Mouse (Mus musculus): ENCODE results near the gene Slc35e1. TPM values are rescaled to one million over a fixed set of nuclear protein-coding genes. Genes with fewer than 3 reads are reported as not detected.

Gene Slc35e1
- polyA plus RNA-seq, 1 experiment from 2014 or later, result 5.7 TPM

GRCm38 (mm10) chr8:72438248-72439015 lies 54.0 kb downstream of the Slc35e1 start:
- 63% methylated on average over 8 of the region's 8 CpGs for WGBS
- Histone ChIP-seq H3K27ac (ENCODE audit: low read depth, low read length) (no peak overlapping the region), H3K36me3 (ENCODE audit: control insufficient read depth, insufficient read depth, low read length) (no peaks in the 10 kb centered on the region), H3K4me1 (ENCODE audit: control insufficient read depth, insufficient read depth, low read depth, low read length) (no peaks in the 10 kb centered on the region), H3K4me3 (ENCODE audit: low read length) (no peak overlapping the region), H3K27me3 (replicated peaks; ENCODE audit: control insufficient read depth, insufficient read depth, low read length) (no peaks in the 10 kb centered on the region), H3K9me3 (ENCODE audit: control insufficient read depth, low read length) (no peaks in the 10 kb centered on the region), H3K9ac (ENCODE audit: low read depth, low read length) (no peak overlapping the region), H3K4me2 (ENCODE audit: low read length) (no peak overlapping the region)
- ATAC-seq, result no peak

GRCm38 (mm10) chr8:72434952-72435351 lies 57.5 kb downstream of the Slc35e1 start:
- ATAC-seq, result no peak
- Histone ChIP-seq H3K4me2 (ENCODE audit: low read length) (no peak overlapping the region), H3K4me3 (ENCODE audit: low read length) (no peak overlapping the region), H3K9ac (ENCODE audit: low read depth, low read length) (no peak overlapping the region), H3K27me3 (replicated peaks; ENCODE audit: control insufficient read depth, insufficient read depth, low read length) (no peaks in the 10 kb centered on the region), H3K27ac (ENCODE audit: low read depth, low read length) (no peak overlapping the region), H3K9me3 (ENCODE audit: control insufficient read depth, low read length) (no peaks in the 10 kb centered on the region), H3K4me1 (ENCODE audit: control insufficient read depth, insufficient read depth, low read depth, low read length) (no peaks in the 10 kb centered on the region), H3K36me3 (ENCODE audit: control insufficient read depth, insufficient read depth, low read length) (no peaks in the 10 kb centered on the region)
- WGBS, result 42% methylated on average over 2 of the region's 2 CpGs

Small RNAs within 50 kb of the gene (microRNA-seq; reads per million reads assigned to microRNA genes)
- gene Gm28019 (not detected), gene Mir7068 (2.1 reads per million, percentile 2 among the genes with 10 or more reads in this experiment)

Other genes with a start within 250 kb of the Slc35e1 start
- 10.1 and 14.5 TPM in 2 replicates for gene Gm10282, start 187.4 kb downstream of the Slc35e1 start, polyA plus RNA-seq (2015; fragmentation: Nextera tagmentation; extraction: Ambion mirVana)
- gene Klf2, start 173.6 kb downstream of the Slc35e1 start, polyA plus RNA-seq (2015; fragmentation: Nextera tagmentation; extraction: Ambion mirVana), result 5.1 and 5.4 TPM in 2 replicates
- 51.9 and 58.4 TPM in 2 replicates for gene Eps15l1, start 71.2 kb downstream of the Slc35e1 start, polyA plus RNA-seq (2015; fragmentation: Nextera tagmentation; extraction: Ambion mirVana)
- gene Calr3, start 48.7 kb downstream of the Slc35e1 start, polyA plus RNA-seq (2015; fragmentation: Nextera tagmentation; extraction: Ambion mirVana), result 1.2 and 1.4 TPM in 2 replicates
- 16.0 and 16.4 TPM in 2 replicates for gene 1700030K09Rik, start 48.7 kb downstream of the Slc35e1 start, polyA plus RNA-seq (2015; fragmentation: Nextera tagmentation; extraction: Ambion mirVana)
- gene Cherp, start 17.4 kb downstream of the Slc35e1 start, polyA plus RNA-seq (2015; fragmentation: Nextera tagmentation; extraction: Ambion mirVana), result 40.0 and 62.2 TPM in 2 replicates
- 15.5 and 17.3 TPM in 2 replicates for gene Med26, start 55.7 kb upstream of the Slc35e1 start, polyA plus RNA-seq (2015; fragmentation: Nextera tagmentation; extraction: Ambion mirVana)
- 123 and 127 TPM in 2 replicates for gene Smim7, start 78.5 kb upstream of the Slc35e1 start, polyA plus RNA-seq (2015; fragmentation: Nextera tagmentation; extraction: Ambion mirVana)
- 41.8 and 42.9 TPM in 2 replicates for gene Tmem38a, start 79.4 kb upstream of the Slc35e1 start, polyA plus RNA-seq (2015; fragmentation: Nextera tagmentation; extraction: Ambion mirVana)
- gene Nwd1, start 154.1 kb upstream of the Slc35e1 start, polyA plus RNA-seq (2015; fragmentation: Nextera tagmentation; extraction: Ambion mirVana), result 3.5 and 3.6 TPM in 2 replicates
- 176 and 177 TPM in 2 replicates for gene Sin3b, start 230.7 kb upstream of the Slc35e1 start, polyA plus RNA-seq (2015; fragmentation: Nextera tagmentation; extraction: Ambion mirVana)

Measured in hindbrain, embryonic 16.5 days (tissue).